Mouse (Mus musculus): Measurements from ENCODE around the gene Adgrl2.

Adgrl2 gene

DNA sequence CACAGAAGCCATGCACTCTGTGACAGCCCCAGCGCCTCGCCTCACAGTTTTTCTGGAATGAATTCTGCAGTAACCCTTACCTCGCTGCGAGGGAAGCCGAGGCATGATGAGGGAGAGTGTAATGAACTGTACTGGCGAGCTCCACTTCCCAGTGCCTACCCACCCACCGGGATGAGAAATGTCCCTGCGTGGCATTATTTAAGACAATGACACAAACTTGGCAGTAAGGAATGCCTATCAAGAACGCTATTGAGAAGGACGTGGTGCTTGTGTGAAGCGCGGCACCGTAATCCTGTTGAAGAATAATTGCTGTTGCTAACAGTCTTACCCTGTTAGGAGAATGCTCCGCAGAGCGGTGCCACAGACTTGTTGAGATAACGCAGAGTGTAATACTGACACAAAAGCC, 13.2 kb downstream of the Adgrl2 start:
- DNase-seq (ENCODE audit: low spot score in 2 of 2): no peak

- DNase-seq (ENCODE audit: low spot score in 2 of 2): no peak
Observed at GRCm38 (mm10) chr3:148971893-148972596, 18.3 kb downstream of the Adgrl2 start.

DNA sequence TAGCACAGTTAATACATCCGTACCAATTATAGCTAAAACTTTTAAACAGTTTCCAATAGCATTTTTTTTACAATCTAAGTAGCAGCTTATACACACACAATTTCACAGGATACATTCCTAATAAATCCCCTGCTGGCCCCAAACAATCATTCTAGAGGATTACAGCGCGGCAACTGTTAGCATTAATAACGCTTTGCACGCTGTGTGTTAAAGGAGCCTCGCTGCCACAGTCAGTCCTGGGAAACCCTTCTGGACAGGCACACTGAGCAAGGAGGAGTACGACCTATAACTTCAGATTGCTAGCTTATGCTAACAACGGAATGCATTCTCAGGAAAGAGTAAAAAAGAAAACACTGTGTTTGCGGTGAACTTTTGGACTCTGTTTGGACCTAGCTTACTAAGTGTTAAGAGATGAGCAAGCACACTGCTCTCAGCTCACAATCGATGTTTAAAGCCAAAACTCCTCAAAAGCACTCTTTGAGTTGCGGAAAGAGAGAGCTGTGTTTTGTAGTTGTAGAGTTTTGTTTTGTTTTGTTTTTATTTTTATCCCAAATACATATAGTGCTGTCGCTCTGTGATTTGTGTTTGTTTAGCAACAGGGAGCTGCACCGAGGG, 25.3 kb downstream of the Adgrl2 start:
- DNase-seq (ENCODE audit: low spot score in 2 of 2): no peak

GRCm38 (mm10) chr3:148963381-148964044, 26.8 kb downstream of the Adgrl2 start:
- no peak for DNase-seq (ENCODE audit: low spot score in 2 of 2)

- no peak for DNase-seq (ENCODE audit: low spot score in 2 of 2)
Observed at GRCm38 (mm10) chr3:148961611-148962010, 28.7 kb downstream of the Adgrl2 start.

DNA sequence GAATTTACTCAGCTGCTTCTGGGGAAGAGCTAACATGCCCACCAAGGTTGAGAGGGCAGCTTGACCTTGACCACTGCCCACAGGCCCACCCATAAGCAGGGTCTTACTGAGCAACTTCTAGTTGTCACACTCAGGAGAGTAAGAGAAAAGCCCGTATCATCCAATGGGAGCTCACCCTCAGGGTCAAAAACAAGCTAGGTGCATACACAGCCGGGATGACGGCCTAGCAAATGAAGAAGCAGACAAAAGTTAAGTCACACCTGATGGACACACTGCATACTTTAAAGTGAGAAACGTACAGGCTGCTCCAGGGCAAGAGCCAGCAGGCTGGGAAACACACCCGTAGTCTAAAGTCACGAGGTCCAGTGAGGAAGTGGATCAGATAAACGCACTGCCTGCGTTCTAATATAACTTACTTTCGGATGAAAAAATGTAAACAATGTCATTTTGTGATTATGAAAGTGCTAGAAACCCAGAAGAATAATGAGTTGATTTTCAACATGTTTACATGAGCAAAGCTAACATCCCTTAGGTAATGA, 29.5 kb downstream of the Adgrl2 start:
- no peak for DNase-seq (ENCODE audit: low spot score in 2 of 2)

GRCm38 (mm10) chr3:148960215-148960614, 30.1 kb downstream of the Adgrl2 start:
- no peak for DNase-seq (ENCODE audit: low spot score in 2 of 2)

DNA sequence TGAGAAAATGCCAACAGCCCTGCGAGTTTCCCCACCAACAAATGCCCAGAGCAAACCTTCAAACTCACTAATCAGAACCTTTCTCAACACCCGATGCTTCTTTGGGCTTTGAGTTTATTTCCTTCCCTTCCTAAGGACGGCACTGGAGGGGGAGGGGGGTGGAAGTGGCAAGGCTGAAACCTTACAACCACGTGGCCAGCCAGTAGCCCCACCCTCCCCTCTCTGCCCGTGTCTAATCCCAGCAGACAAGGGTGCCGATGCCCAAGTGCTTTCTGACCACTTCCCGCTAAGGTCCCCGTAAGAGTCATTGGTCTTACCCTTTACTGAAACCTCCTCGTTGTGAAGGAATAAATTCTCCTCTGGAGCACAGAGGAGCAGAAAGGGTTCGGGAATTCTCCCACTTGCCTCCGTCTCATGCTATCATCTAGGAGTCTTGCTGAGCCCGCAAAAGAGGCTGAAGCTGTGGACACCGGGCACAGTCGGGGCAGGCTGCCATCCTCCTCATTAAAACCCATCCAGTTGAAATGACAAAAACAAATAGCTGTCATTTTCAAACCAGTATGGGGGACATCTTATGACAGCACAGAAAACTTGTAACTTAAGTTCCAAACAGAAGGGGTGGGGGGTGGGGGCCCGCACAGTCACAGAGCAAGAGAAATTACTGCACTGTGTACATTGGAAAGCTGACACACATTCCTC, 30.9 kb downstream of the Adgrl2 start:
- no peak for DNase-seq (ENCODE audit: low spot score in 2 of 2)

- no peak for DNase-seq (ENCODE audit: low spot score in 2 of 2)
Observed at GRCm38 (mm10) chr3:148958714-148959113, 31.6 kb downstream of the Adgrl2 start.

- DNase-seq (ENCODE audit: low spot score in 2 of 2): no peak
Observed at GRCm38 (mm10) chr3:148958185-148958584, 32.2 kb downstream of the Adgrl2 start.

DNA sequence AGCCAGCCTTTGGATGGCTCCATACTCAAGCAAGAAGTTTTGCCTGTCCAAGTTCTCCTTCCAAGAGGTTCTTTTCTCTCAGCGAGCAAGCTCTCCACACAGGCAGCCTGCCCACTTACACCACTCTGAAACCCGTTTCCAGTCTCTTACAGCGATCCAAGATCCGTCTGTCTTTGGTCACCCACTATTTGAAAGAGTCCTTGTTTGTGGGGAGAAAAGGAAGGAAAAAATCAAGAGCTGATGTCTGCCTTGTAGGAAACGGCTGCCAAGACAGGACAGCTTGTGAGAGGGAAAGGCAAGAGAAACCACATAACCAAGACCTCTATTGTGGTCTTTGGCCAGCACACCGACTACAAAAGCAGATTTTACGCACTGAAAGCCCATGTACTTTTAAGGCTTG, 33.5 kb downstream of the Adgrl2 start:
- DNase-seq (ENCODE audit: low spot score in 2 of 2): no peak

GRCm38 (mm10) chr3:148949796-148950195, 40.6 kb downstream of the Adgrl2 start:
- no peak for DNase-seq (ENCODE audit: low spot score in 2 of 2)

DNA sequence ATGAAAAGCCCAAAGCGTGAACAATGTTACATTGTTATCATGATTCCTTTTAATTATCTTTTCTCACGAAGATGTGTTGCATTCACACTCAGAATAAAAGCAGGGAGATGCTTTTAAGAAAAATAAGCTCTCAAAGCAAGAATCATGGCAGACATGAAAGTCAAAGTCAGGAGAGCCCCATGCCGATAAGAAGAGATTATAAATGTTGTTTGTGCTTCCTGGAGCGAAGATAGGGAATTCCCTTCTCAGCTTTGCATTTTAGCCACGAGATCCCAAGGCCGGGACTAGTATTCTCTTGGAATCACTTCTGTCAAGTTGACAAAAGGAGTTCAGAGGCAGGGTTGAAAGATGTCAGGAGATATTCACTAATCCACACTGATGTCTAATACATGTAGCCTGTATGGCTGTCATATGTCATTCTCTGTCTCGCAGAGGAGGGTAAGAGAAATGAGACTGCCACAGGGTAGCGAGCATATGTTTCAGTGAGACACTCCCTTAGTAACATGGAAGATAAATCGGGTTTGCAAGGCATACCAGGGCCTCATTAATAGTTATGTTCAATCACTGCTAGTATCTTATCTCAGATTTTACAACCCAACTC, 42.5 kb downstream of the Adgrl2 start:
- DNase-seq (ENCODE audit: low spot score in 2 of 2): no peak

- no peak for DNase-seq (ENCODE audit: low spot score in 2 of 2)
Observed at GRCm38 (mm10) chr3:148947266-148947665, 43.1 kb downstream of the Adgrl2 start.

GRCm38 (mm10) chr3:148945534-148945933, 44.8 kb downstream of the Adgrl2 start:
- DNase-seq (ENCODE audit: low spot score in 2 of 2): no peak

GRCm38 (mm10) chr3:148939457-148939856, 50.9 kb downstream of the Adgrl2 start:
- DNase-seq (ENCODE audit: low spot score in 2 of 2): no peak

DNA sequence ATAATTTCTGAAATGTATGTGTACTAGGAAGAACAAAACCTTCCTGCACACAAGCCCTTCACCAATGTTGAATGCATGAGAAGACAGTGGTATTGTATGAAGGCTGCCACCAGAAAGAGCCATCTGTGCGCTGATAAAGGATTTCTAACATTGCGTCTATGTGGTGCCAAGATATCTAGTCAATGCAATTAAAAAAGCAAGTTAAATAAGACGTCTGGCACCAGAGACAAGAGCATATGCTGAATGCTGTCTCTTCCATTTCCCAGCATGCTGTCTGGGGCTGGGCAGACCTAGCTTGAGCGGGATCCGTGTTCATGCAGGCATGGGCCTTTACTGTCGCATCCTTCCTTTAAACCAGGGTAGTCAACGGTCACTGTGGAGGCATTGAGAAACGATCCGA, 55.3 kb downstream of the Adgrl2 start:
- no peak for DNase-seq (ENCODE audit: low spot score in 2 of 2)

DNA sequence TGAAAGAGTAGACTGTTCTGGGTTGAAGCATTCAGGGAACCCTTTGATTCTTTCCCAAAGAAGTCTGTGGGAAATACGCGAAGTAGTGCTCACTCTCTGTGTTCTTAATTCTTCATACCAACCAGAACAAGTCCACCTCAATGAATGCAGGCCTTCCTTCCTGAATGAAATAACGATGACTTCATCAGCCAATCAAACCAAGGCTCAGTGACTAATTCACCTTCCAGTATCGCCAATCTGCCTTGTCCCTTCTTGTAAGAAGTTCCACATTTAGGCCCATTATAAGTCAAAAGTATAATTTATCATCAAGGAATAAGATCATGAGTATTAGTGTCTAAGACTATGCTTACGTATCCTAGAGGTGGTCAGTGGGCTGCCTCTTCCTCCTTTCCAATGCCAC, 56.1 kb downstream of the Adgrl2 start:
- DNase-seq (ENCODE audit: low spot score in 2 of 2): no peak

DNA sequence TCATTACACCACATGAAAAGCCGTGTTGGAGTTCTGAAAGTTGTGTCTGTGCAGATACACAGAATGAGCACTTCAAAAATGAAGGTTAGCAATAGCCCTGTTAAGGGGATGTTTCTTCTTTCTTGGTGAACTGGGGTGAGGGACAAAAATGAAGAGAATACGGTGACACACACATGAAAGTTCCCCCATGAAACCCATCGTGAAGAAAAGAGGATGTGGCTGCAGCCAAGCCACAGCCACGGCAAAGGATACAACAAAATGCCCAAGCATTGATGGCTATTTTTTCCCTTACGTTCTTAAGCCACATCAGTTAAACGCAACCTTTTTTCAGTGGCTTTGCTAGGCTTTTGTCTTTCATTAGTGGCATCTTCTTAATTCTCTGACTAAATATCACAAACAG, 57.2 kb downstream of the Adgrl2 start:
- DNase-seq (ENCODE audit: low spot score in 2 of 2): no peak

GRCm38 (mm10) chr3:148930913-148931312, 59.4 kb downstream of the Adgrl2 start:
- DNase-seq (ENCODE audit: low spot score in 2 of 2): no peak

DNA sequence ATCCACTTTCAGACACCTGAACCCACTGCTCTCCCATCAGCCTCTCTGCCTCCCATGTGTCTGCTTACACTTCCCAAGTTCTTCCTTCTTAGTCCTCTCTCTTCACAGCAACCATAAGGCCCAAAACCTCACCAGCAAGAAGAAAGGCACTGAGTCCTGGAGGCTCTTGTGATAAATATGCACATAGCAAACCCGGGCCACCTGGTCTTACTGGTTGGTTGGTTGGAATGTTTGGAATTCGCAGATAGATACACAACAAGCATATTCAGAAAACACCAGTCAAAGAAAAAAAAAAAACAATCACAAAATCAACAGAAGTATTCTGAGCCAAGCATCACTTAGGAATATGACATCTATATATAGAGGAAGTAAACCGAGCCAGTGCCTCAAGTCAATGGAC, 64.0 kb downstream of the Adgrl2 start:
- DNase-seq (ENCODE audit: low spot score in 2 of 2): no peak

GRCm38 (mm10) chr3:148922618-148923095, 67.7 kb downstream of the Adgrl2 start:
- DNase-seq (ENCODE audit: low spot score in 2 of 2): no peak

Data from spleen, postnatal 14 days (tissue).